Mouse (Mus musculus) E14TG2a.4 (cell line): ENCODE measurements around the gene Lgals12.

Experiments
- H3K27me3 ChIP-seq: 2 replicates; pipeline ENCODE4 v1.6.1; 2014; ENCODE audit warnings: low read length, control low read depth; ENCODE audit not compliant: insufficient read depth
- H3K36me3 ChIP-seq: 2 replicates; pipeline ENCODE4 v1.6.1; 2014; ENCODE audit warnings: low read length, control low read depth; ENCODE audit not compliant: insufficient read depth
- H3K4me1 ChIP-seq: replicated peaks from 2 replicates; pipeline ENCODE4 v1.6.1; 2014; ENCODE audit warnings: low read depth, low read length, control low read depth
- H3K4me3 ChIP-seq: replicated peaks from 2 replicates; pipeline ENCODE4 v1.5.1; 2014; ENCODE audit warnings: mild to moderate bottlenecking, low read length
- H3K9me3 ChIP-seq: 2 replicates; pipeline ENCODE4 v1.6.1; 2014; ENCODE audit warnings: low read length, control low read depth
- CTCF ChIP-seq: conservative IDR thresholded peaks from 2 replicates; pipeline ENCODE4 v1.5.1; 2014; ENCODE audit warnings: low read length
- NANOG ChIP-seq: IDR thresholded peaks from 2 replicates; pipeline ENCODE4 v1.6.1; 2014; ENCODE audit warnings: borderline replicate concordance, low read length, mixed read lengths
- POU5F1 ChIP-seq: IDR thresholded peaks from 2 replicates; pipeline ENCODE4 v1.6.1; 2014; ENCODE audit warnings: low read length, borderline replicate concordance

Lgals12 gene

DNA sequence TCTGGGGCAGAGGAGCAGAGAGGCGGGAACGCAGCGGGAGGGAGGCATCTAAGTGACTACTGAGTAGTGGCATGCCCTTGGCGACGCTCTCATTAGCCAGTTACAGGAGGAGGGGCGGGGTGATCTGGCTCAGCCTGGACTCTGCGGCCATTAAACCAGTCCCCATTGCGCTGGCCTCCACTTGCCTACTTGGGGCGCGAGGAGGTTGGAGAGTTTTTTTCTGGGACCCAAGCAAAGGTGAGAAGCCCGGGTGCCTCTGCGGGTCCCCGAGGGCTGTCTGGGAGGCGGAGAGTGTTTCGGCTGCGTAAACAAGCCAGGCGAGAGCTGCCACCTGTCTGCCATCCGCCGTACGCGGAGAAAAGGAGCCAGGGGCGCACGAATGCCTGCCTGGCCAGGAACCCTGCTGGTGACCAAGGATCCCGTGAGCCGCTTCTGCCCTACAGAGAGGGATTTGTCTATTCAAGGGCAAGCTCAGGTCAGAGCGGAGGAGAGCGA lies 49.6 kb downstream of the Lgals12 start, which contains the start of gene Pla2g16:
Gene Pla2g16 (plus strand): TSS at position 132 of the 495 bp plus-strand sequence.
- Histone ChIP-seq H3K9me3 (no peaks in the 10 kb centered on the region), H3K27me3 (peaks cover 53% of the 10 kb centered on the region), H3K36me3 (peaks cover 5% of the 10 kb centered on the region), H3K4me1 (peaks cover 31% of the 10 kb centered on the region), H3K4me3 (peak within 1 kb of the TSS; percentile 81)
- TF ChIP-seq NANOG (no peak), POU5F1 (no peak), CTCF (no peak)

DNA sequence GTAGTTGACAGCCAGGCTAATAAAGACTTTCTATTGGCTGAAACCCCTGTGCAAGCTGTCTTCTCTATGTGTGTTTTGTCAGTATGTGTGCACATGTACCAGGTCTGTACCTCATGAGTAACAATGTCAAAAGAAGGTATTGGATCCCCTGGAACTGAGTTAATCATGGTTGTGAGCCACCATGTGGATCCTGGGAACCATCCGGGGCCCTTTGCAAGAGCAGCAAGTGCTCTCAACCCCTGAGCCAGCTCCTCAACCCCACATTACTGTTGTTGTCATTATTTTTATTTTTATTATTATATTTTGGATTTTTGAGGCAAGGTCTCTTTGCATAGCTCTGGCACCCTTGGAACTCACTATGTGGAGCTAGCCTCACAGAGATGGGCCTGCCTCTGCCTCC lies 50.4 kb downstream of the Lgals12 start:
- Histone ChIP-seq H3K4me1 (peaks cover 23% of the 10 kb centered on the region), H3K27me3 (peaks cover 53% of the 10 kb centered on the region), H3K9me3 (no peaks in the 10 kb centered on the region), H3K36me3 (peaks cover 5% of the 10 kb centered on the region), H3K4me3 (no peak overlapping the region)
- TF ChIP-seq CTCF (no peak), POU5F1 (no peak), NANOG (no peak)

DNA sequence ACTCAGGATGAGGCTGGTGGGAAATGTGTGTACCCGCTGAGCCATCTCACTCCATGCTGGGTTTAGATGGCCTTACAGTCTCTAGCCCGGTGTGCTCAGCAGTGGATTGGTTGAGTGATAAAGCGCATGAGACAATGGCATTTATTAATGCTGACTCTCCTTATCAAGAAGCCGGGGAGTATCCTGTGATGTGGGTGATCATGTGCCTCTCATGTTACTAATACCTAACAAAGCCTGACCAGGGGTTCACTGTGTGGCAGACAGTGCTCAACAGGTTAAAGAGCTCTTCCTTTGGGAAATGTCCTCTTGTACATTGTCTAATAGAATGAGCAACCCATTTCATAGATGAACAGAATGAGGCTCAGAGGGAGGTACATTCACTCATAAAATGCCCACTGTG lies 52.1 kb downstream of the Lgals12 start:
- Histone ChIP-seq H3K36me3 (peaks cover 5% of the 10 kb centered on the region), H3K4me3 (no peak overlapping the region), H3K4me1 (peaks cover 19% of the 10 kb centered on the region), H3K27me3 (peaks cover 53% of the 10 kb centered on the region), H3K9me3 (no peaks in the 10 kb centered on the region)
- TF ChIP-seq CTCF (no peak), POU5F1 (no peak), NANOG (no peak; the same call in 1 of the 2 replicates)

DNA sequence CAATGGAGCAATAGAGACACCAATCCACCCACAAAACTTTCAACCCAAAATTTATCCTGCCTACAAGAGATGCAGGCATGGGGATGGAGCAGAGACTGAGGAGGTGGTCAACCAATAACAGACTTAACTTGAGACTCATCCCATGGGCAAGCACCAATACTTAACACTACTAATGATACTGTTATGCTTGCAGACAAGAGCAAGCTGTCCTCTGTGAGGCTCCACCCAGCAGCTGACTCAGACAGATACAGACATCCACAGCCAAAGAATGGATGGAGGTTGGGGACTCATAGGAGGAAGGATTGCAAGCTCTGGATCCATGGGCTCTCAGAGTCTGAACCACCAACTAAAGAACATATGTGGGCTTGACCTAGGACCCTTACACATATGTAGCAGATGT lies 53.6 kb downstream of the Lgals12 start:
- no peak overlapping the region for H3K4me3 ChIP-seq
- H3K27me3 ChIP-seq, result peaks cover 43% of the 10 kb centered on the region
- no peaks in the 10 kb centered on the region for H3K36me3 ChIP-seq
- H3K4me1 ChIP-seq, result peaks cover 16% of the 10 kb centered on the region
- no peaks in the 10 kb centered on the region for H3K9me3 ChIP-seq
- no peak for TF ChIP-seq NANOG
- no peak for TF ChIP-seq CTCF
- no peak for TF ChIP-seq POU5F1

DNA sequence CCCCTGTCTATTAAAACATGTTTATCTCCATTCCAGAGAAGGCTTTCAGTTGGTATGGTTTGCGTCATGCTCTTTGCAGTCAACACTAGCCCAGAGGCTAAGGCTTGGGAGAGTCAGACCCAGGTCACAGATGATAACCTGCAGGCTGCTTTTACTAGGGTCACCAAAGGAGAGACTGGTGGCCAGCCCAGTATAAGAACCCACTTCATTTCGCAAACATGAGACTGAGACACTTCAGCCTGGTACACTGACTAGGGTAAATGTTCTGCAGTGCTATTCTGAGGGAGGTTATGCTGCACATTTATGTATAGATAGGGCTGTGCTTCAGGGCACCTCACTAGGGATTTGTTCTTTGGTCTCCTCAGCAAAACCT lies 54.7 kb downstream of the Lgals12 start:
- TF ChIP-seq NANOG (no peak), CTCF (no peak), POU5F1 (no peak)
- peaks cover 31% of the 10 kb centered on the region for H3K27me3 ChIP-seq
- no peaks in the 10 kb centered on the region for H3K9me3 ChIP-seq
- no peaks in the 10 kb centered on the region for H3K36me3 ChIP-seq
- no peak overlapping the region for H3K4me3 ChIP-seq
- peaks cover 5% of the 10 kb centered on the region for H3K4me1 ChIP-seq

DNA sequence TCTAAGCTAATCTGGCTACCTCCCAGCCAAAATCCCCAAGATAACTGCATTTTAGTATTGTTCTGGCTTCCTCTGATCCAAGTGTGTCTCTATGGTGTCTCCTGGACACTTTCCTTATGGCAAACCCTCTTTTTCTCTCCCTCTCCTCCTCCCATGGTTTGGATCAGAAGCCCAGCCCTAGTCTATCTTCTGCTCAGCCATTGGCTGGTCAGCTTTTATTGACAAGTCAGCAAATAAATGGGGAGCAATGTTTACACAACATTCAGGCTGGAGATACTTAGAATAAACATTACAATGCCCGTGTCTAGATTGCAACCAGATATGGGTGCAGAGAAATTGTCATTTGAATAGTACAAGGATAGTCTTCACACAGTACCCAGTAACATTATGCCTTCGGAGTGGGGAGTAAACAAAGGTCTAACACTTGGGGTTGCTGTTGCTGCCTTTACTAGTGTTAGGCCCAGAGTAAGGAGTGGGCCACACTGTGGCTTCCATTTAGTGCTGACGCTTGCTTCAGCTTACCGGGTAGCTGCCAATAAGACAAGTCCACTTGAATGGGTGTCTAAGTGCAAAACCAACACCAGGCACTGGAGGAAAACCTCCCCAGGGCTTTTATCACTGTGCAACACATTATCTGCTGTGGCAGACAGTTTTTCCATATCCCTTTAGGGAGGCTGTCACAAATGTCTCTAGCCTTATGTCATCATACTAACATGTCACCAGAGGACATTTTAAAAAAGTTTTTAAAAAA lies 55.3 kb downstream of the Lgals12 start:
- no peaks in the 10 kb centered on the region for H3K4me1 ChIP-seq
- no peaks in the 10 kb centered on the region for H3K9me3 ChIP-seq
- peaks cover 28% of the 10 kb centered on the region for H3K27me3 ChIP-seq
- TF ChIP-seq NANOG (no peak), CTCF (no peak), POU5F1 (no peak)
- no peaks in the 10 kb centered on the region for H3K36me3 ChIP-seq
- H3K4me3 ChIP-seq, result no peak overlapping the region

DNA sequence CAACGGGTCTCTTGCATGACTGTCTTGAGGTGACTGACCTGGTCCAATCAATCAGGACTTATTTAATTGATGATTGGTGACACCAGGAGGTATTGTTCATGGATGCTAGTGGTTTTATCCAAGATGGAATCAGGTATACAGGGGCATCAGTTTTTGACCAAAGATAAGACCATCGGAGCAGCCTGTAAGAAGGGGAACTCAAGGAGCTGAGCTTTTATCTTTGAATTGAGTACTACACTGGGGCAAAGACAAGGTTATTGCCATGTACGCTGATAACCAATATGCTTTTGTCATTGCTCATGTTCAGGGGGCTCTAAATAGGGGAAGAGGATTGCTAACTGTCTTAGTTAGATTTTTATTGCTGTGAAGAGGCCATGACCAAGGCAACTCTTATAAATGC lies 58.1 kb downstream of the Lgals12 start:
- Histone ChIP-seq H3K9me3 (no peaks in the 10 kb centered on the region), H3K4me3 (no peak overlapping the region), H3K36me3 (no peaks in the 10 kb centered on the region), H3K27me3 (0 out of 2 replicates have a peak, but pooled peaks cover 12% of the 10 kb centered on the region), H3K4me1 (no peaks in the 10 kb centered on the region)
- TF ChIP-seq POU5F1 (no peak), NANOG (no peak), CTCF (no peak)
